ENCODE assay signal across 15 mouse cellular contexts in genomic region chr7:78619818-78620577, GRCm38 (mm10).
DNase-seq lines count a peak whose midpoint lies in the region; ATAC-seq and TF ChIP-seq lines count a peak whose summit lies in the region.
"Had no signal": no experiment of that assay in that cellular context is flagged by ENCODE, and none has a peak within 500 bp of the region (broad histone marks: within the 10 kb centered on the region; RNA-seq: fewer than 3 reads in every experiment).

No protein-coding gene starts in this region.

- no peak overlapping the region for H3K4me3 ChIP-seq in left cerebral cortex, adult 2 months
- no peak overlapping the region for H3K4me3 ChIP-seq in forebrain, embryonic 16.5 days (replicated peaks; ENCODE audit: low read length)
- no peak overlapping the region for H3K4me3 ChIP-seq in midbrain, embryonic 11.5 days (ENCODE audit: low read depth, low read length)
- H3K4me3 ChIP-seq: kidney, embryonic 15.5 days; myocyte; stomach, embryonic 15.5 days had no signal

- no peaks in the 10 kb centered on the region for H3K9me3 ChIP-seq in forebrain, embryonic 16.5 days (ENCODE audit: control insufficient read depth, low read length)
- H3K9me3 ChIP-seq in midbrain, embryonic 11.5 days (ENCODE audit: control insufficient read depth, low read length) = no peaks in the 10 kb centered on the region
- H3K9me3 ChIP-seq: kidney, embryonic 15.5 days; stomach, embryonic 15.5 days had no signal

- peak; percentile 58 for DNase-seq in left cerebral cortex, postnatal 4 days
- DNase-seq in left cerebral cortex, adult 2 months (ENCODE audit: extremely low spot score in 1 of 2, low spot score in 2 of 2) = no peak
- peak; percentile 85 for DNase-seq in midbrain, embryonic 11.5 days (ENCODE audit: low spot score, missing footprints)
- no peak for DNase-seq in lung, postnatal 25 days (ENCODE audit: low spot score)
- no peak for DNase-seq in heart, postnatal 4 days
- DNase-seq in kidney, postnatal 36 days = no peak
- DNase-seq: layer of hippocampus, adult 9-11 months; right cerebral cortex, postnatal 14 days; thymus, postnatal 14 days had no signal

- H3K4me1 ChIP-seq in forebrain, embryonic 16.5 days (replicated peaks; ENCODE audit: control insufficient read depth, insufficient read depth, low read length) = peaks cover 12% of the 10 kb centered on the region
- H3K4me1 ChIP-seq in midbrain, embryonic 11.5 days (ENCODE audit: control insufficient read depth, insufficient read depth, low read length) = peaks cover 13% of the 10 kb centered on the region
- H3K4me1 ChIP-seq: stomach, embryonic 15.5 days had no signal

- no peaks in the 10 kb centered on the region for H3K27me3 ChIP-seq in forebrain, embryonic 16.5 days (replicated peaks; ENCODE audit: control insufficient read depth, insufficient read depth, low read length)
- H3K27me3 ChIP-seq in midbrain, embryonic 11.5 days (ENCODE audit: control insufficient read depth, insufficient read depth, low read length) = no peaks in the 10 kb centered on the region
- H3K27me3 ChIP-seq: kidney, embryonic 15.5 days; stomach, embryonic 15.5 days had no signal

- H3K9ac ChIP-seq in forebrain, embryonic 16.5 days (replicated peaks; ENCODE audit: low read depth, low read length) = no peak overlapping the region
- 0 out of 2 replicates have a peak overlapping the region, but pooled peaks have one; percentile 24 for H3K9ac ChIP-seq in midbrain, embryonic 11.5 days (ENCODE audit: low read length)
- H3K9ac ChIP-seq: kidney, embryonic 15.5 days; stomach, embryonic 15.5 days had no signal

- no peak for TF ChIP-seq CTCF in left cerebral cortex, adult 2 months (IDR thresholded peaks at IDR 0.05)

- no peaks in the 10 kb centered on the region for H3K36me3 ChIP-seq in forebrain, embryonic 16.5 days (ENCODE audit: control insufficient read depth, insufficient read depth)
- no peaks in the 10 kb centered on the region for H3K36me3 ChIP-seq in midbrain, embryonic 11.5 days (ENCODE audit: control insufficient read depth, insufficient read depth, low read length)
- H3K36me3 ChIP-seq: kidney, embryonic 15.5 days; stomach, embryonic 15.5 days had no signal

- WGBS in forebrain, embryonic 16.5 days = 13% methylated on average over 9 of the region's 9 CpGs
- 29% methylated on average over 9 of the region's 9 CpGs for WGBS in midbrain, embryonic 11.5 days

- intact Hi-C loops in left cerebral cortex, postnatal 4 days (cut with DNase I) = no loop called here
- intact Hi-C loops in left cerebral cortex, adult 2 months (cut with DNase I) = no loop called here

- H3K27ac ChIP-seq in left cerebral cortex, adult 2 months = no peak overlapping the region
- H3K27ac ChIP-seq in forebrain, embryonic 16.5 days (ENCODE audit: low read length) = no peak overlapping the region
- no peak overlapping the region; the same call in 1 of the 2 replicates for H3K27ac ChIP-seq in midbrain, embryonic 11.5 days (ENCODE audit: low read depth, low read length)
- H3K27ac ChIP-seq: kidney, embryonic 15.5 days; macrophage; stomach, embryonic 15.5 days had no signal

- H3K4me2 ChIP-seq in forebrain, embryonic 16.5 days (ENCODE audit: low read length) = no peak overlapping the region
- H3K4me2 ChIP-seq in midbrain, embryonic 11.5 days = 0 out of 2 replicates have a peak overlapping the region, but pooled peaks have one; percentile 3
- H3K4me2 ChIP-seq: kidney, embryonic 15.5 days; stomach, embryonic 15.5 days had no signal

- peak; percentile 73 for ATAC-seq in forebrain, embryonic 16.5 days
- ATAC-seq in midbrain, embryonic 11.5 days (ENCODE audit: low FRiP score) = peak; percentile 77
- ATAC-seq: activated CD4-positive, CD25-positive, alpha-beta regulatory T cell, adult 4 months had no signal

Comparison
In these comparisons a context has a peak if more than half of its experiments do, and no peak if none do; other contexts are left out.
1. DNase-seq: peak in left cerebral cortex, postnatal 4 days (single experiment) and midbrain, embryonic 11.5 days (single experiment); none in left cerebral cortex, adult 2 months (0 of 2), lung, postnatal 25 days (single experiment), heart, postnatal 4 days (single experiment) and kidney, postnatal 36 days (0 of 2).